Mouse (Mus musculus): Measurements from ENCODE around the gene Pfdn2.
A peak's percentile ranks its signal among the peaks of the same experiment; 100 is the strongest.

DNA sequence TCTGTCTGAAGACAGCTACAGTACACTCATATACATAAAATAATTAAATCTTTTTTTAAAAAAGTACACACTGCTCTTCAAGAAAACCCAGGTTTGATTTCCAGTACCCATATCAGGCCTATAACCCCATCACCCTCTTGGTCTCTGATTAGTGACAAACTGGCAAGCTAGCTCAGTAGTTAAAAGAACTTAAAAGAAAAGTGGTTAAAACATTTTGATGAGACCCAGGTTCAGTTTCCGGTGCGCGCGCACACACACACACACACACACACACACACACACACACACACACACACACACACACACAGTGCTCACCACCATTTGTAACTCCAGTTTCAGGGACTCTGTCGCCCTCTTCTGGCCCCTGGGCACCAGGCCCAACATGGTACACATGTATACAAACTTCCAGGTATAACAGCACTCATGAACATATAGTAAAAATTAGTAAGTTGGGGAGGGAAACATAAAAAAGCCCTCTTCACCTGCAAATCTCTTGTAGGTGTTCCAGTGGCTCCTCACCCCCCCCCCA is 10.4 kb downstream of the Pfdn2 start:
- TF ChIP-seq EP300 (IDR thresholded peaks at IDR 0.05) (no peak), CTCF (IDR thresholded peaks at IDR 0.05) (peak; percentile 76)
